Mouse (Mus musculus): ENCODE results near the gene Tgif2lx1. TPM values are rescaled to one million over a fixed set of nuclear protein-coding genes. Genes with fewer than 3 reads are reported as not detected.
"Not testable (repeated sequence)": the region's sequence is repeated elsewhere in the genome, so short reads cannot be mapped to it uniquely, and the experiment has no call there.

The Tgif2lx1 gene
- not detected for total RNA-seq (2021)

GRCm38 (mm10) chrX:118480637-118481036 lies at the start of gene Tgif2lx1:
Tgif2lx1 (minus strand) TSS chrX:118480737.
- DNase-seq (ENCODE audit: low spot score in 2 of 2); intact Hi-C loops (cut with DNase I): not testable (repeated sequence)

Other genes starting within 250 kb of the Tgif2lx1 start
- not detected for gene Tgif2lx2, start 53.5 kb downstream of the Tgif2lx1 start, total RNA-seq (2021)